13 mouse cellular contexts compared by ENCODE assay signal in genomic region chrX:8272000-8272399, GRCm38 (mm10). TPM values are rescaled to one million over a fixed set of nuclear protein-coding genes. Genes with fewer than 3 reads are reported as not detected.
A peak's percentile ranks its signal among the peaks of the same experiment; 100 is the strongest.
DNase-seq lines count a peak whose midpoint lies in the region; ATAC-seq and TF ChIP-seq lines count a peak whose summit lies in the region.
"Had no signal": no experiment of that assay in that cellular context is flagged by ENCODE, and none has a peak within 500 bp of the region (broad histone marks: within the 10 kb centered on the region; RNA-seq: fewer than 3 reads in every experiment).

No protein-coding gene starts in this region.

- TF ChIP-seq CTCF in bone marrow, adult 2 months (IDR thresholded peaks at IDR 0.05; ENCODE audit: control insufficient read depth, insufficient read depth, low read length), result no peak
- TF ChIP-seq CTCF in liver, postnatal 0 days (IDR thresholded peaks at IDR 0.05; ENCODE audit: low read depth), result no peak

- 0 out of 2 replicates have a peak, but pooled peaks cover 2% of the 10 kb centered on the region for H3K27me3 ChIP-seq in heart, embryonic 16.5 days (ENCODE audit: control insufficient read depth, insufficient read depth, low read length)
- H3K27me3 ChIP-seq in liver, postnatal 0 days (ENCODE audit: insufficient read depth, low read length), result no peaks in the 10 kb centered on the region
- H3K27me3 ChIP-seq: embryonic facial prominence, embryonic 15.5 days had no signal

- WGBS in heart, embryonic 16.5 days, result 27% methylated on average over 10 of the region's 10 CpGs
- WGBS in bone marrow, adult 2 months, result 14% methylated on average over 10 of the region's 10 CpGs
- WGBS in liver, postnatal 0 days (ENCODE audit: insufficient replicate concordance), result 20% methylated on average over 10 of the region's 10 CpGs

- peak; percentile 90 for TF ChIP-seq EP300 in liver, postnatal 0 days (IDR thresholded peaks at IDR 0.05; ENCODE audit: low read depth)

- intact Hi-C loops in heart, postnatal 10 days (cut with DNase I), result no loop called here

- H3K27ac ChIP-seq in heart, embryonic 16.5 days (ENCODE audit: low read length), result no peak overlapping the region
- peak overlapping the region; percentile 19; the same call in 1 of the 2 replicates for H3K27ac ChIP-seq in bone marrow, adult 2 months (ENCODE audit: control insufficient read depth, insufficient read depth, low read depth, low read length, poor library complexity)
- H3K27ac ChIP-seq in liver, postnatal 0 days (ENCODE audit: low read depth), result peak overlapping the region; percentile 55; the same call in 1 of the 2 replicates
- H3K27ac ChIP-seq: embryonic facial prominence, embryonic 15.5 days; macrophage had no signal

- no peak for DNase-seq in heart, postnatal 10 days
- DNase-seq in liver, postnatal 0 days, result peak; percentile 42
- DNase-seq in natural killer cell, adult 2 months (ENCODE audit: low spot score in 2 of 2), result no peak
- DNase-seq in urinary bladder, postnatal 36 days (ENCODE audit: low spot score in 2 of 2), result no peak
- no peak for DNase-seq in thymus, postnatal 10 days (ENCODE audit: low spot score in 2 of 2)
- DNase-seq: adrenal gland, postnatal 10 days; kidney, adult 18-20 months; right cerebral cortex, adult 18-20 months had no signal

- no peak for ATAC-seq in heart, embryonic 16.5 days (replicated peaks; ENCODE audit: extremely low read depth, insufficient read depth, low FRiP score)
- ATAC-seq in granulocyte monocyte progenitor cell, adult 5-6 weeks (replicated peaks; ENCODE audit: poor library complexity, severe bottlenecking), result peak; percentile 22; the same call in 1 of the 2 replicates
- peak; percentile 94 for ATAC-seq in liver, postnatal 0 days

- peak overlapping the region; percentile 62 for H3K4me2 ChIP-seq in heart, embryonic 16.5 days (ENCODE audit: low read depth, low read length)
- H3K4me2 ChIP-seq in liver, postnatal 0 days (ENCODE audit: low read depth, low read length), result peak overlapping the region; percentile 68
- H3K4me2 ChIP-seq: embryonic facial prominence, embryonic 15.5 days had no signal

- H3K36me3 ChIP-seq in heart, embryonic 16.5 days (ENCODE audit: control insufficient read depth, insufficient read depth), result no peaks in the 10 kb centered on the region
- H3K36me3 ChIP-seq in liver, postnatal 0 days (replicated peaks; ENCODE audit: insufficient read depth, low read length), result no peaks in the 10 kb centered on the region
- H3K36me3 ChIP-seq: embryonic facial prominence, embryonic 15.5 days had no signal

- H3K4me3 ChIP-seq in heart, embryonic 16.5 days (ENCODE audit: low read length), result peak overlapping the region; percentile 38
- peak overlapping the region; percentile 74 for H3K4me3 ChIP-seq in bone marrow, adult 2 months (replicated peaks; ENCODE audit: control insufficient read depth, low read depth, low read length)
- peak overlapping the region; percentile 43 for H3K4me3 ChIP-seq in liver, postnatal 0 days (ENCODE audit: low read depth, low read length)
- H3K4me3 ChIP-seq: embryonic facial prominence, embryonic 15.5 days had no signal

- no peaks in the 10 kb centered on the region for H3K4me1 ChIP-seq in heart, embryonic 16.5 days (ENCODE audit: control insufficient read depth, insufficient read depth, low read length)
- H3K4me1 ChIP-seq in bone marrow, adult 2 months (ENCODE audit: control insufficient read depth, insufficient read depth, low read length), result no peaks in the 10 kb centered on the region
- no peaks in the 10 kb centered on the region for H3K4me1 ChIP-seq in liver, postnatal 0 days (ENCODE audit: insufficient read depth)
- H3K4me1 ChIP-seq: embryonic facial prominence, embryonic 15.5 days had no signal

- no peaks in the 10 kb centered on the region for H3K9me3 ChIP-seq in heart, embryonic 16.5 days (replicated peaks; ENCODE audit: control insufficient read depth, low read length)
- no peaks in the 10 kb centered on the region for H3K9me3 ChIP-seq in liver, postnatal 0 days (ENCODE audit: low read length)
- H3K9me3 ChIP-seq: embryonic facial prominence, embryonic 15.5 days had no signal

- no peak overlapping the region for H3K9ac ChIP-seq in heart, embryonic 16.5 days (ENCODE audit: low read length)
- peak overlapping the region; percentile 48 for H3K9ac ChIP-seq in liver, postnatal 0 days (replicated peaks)
- H3K9ac ChIP-seq: embryonic facial prominence, embryonic 15.5 days had no signal

- TF ChIP-seq POLR2A in bone marrow, adult 2 months (IDR thresholded peaks at IDR 0.05; ENCODE audit: borderline replicate concordance, control insufficient read depth, low read depth, low read length), result no peak

RNA-seq across cellular contexts. Expression of gene Slc38a5, which starts 1.1 kb away (rescaled TPM):
- 13.9 and 22.6 TPM in 2 replicates for polyA plus RNA-seq in heart, embryonic 16.5 days (2015; fragmentation: Nextera tagmentation; extraction: Ambion mirVana)
- 1 to 10 TPM; 1.3 to 1.8 TPM for total RNA-seq in heart, postnatal 10 days (2021)
- polyA plus RNA-seq in bone marrow, adult 2 months (2011; ENCODE audit: insufficient read depth, insufficient read length, low replicate concordance, missing spikeins), result 106 and 143 TPM in 2 replicates
- total RNA-seq in granulocyte monocyte progenitor cell, adult 5-6 weeks (2014; fragmentation: Nextera tagmentation), result 0.32 TPM in 1 of 2 replicates, not detected in the other
- 0.26 TPM in 1 of 2 replicates, not detected in the other for total RNA-seq in granulocyte monocyte progenitor cell, adult 5-6 weeks (2017)
- 32.0 and 35.9 TPM in 2 replicates for polyA plus RNA-seq in liver, postnatal 0 days (2015; fragmentation: Nextera tagmentation; extraction: Ambion mirVana)
- polyA plus RNA-seq: macrophage had no signal

RNA-seq across cellular contexts. Expression of gene Ftsj1, which starts 19.8 kb away (rescaled TPM):
- 23.8 and 25.7 TPM in 2 replicates for polyA plus RNA-seq in heart, embryonic 16.5 days (2015; fragmentation: Nextera tagmentation; extraction: Ambion mirVana)
- 10 to 100 TPM; 13.3 to 13.7 TPM for total RNA-seq in heart, postnatal 10 days (2021)
- polyA plus RNA-seq in bone marrow, adult 2 months (2011; ENCODE audit: insufficient read depth, insufficient read length, low replicate concordance, missing spikeins), result 13.8 and 22.6 TPM in 2 replicates
- 32.7 and 34.2 TPM in 2 replicates for total RNA-seq in granulocyte monocyte progenitor cell, adult 5-6 weeks (2014; fragmentation: Nextera tagmentation)
- 20.5 and 37.1 TPM in 2 replicates for total RNA-seq in granulocyte monocyte progenitor cell, adult 5-6 weeks (2017)
- 16.4 and 17.7 TPM in 2 replicates for polyA plus RNA-seq in liver, postnatal 0 days (2015; fragmentation: Nextera tagmentation; extraction: Ambion mirVana)

RNA-seq across cellular contexts. Expression of gene Ssxb10, which starts 55.2 kb away (rescaled TPM):
- not detected in 2 replicates for polyA plus RNA-seq in heart, embryonic 16.5 days (2015; fragmentation: Nextera tagmentation; extraction: Ambion mirVana)
- not detected for total RNA-seq in heart, postnatal 10 days (2021)
- not detected in 2 replicates for polyA plus RNA-seq in bone marrow, adult 2 months (2011; ENCODE audit: insufficient read depth, insufficient read length, low replicate concordance, missing spikeins)
- not detected in 2 replicates for total RNA-seq in granulocyte monocyte progenitor cell, adult 5-6 weeks (2014; fragmentation: Nextera tagmentation)
- not detected in 2 replicates for total RNA-seq in granulocyte monocyte progenitor cell, adult 5-6 weeks (2017)
- polyA plus RNA-seq in liver, postnatal 0 days (2015; fragmentation: Nextera tagmentation; extraction: Ambion mirVana), result not detected in 2 replicates
- total RNA-seq: adrenal gland, postnatal 10 days had no signal
- polyA plus RNA-seq: embryonic facial prominence, embryonic 15.5 days; macrophage had no signal
